Mouse (Mus musculus): ENCODE measurements at regions not wholly inside any gene's neighbourhood (a gene's known extent, or its start where the extent isn't known, plus 50 kb on each side); places are given as distances from the start of the nearest gene placed in this dataset.

GRCm38 (mm10) chr9:68340921-68341320, 312.7 kb upstream of the Rora start:
- TF ChIP-seq SIN3A (IDR thresholded peaks at IDR 0.05; ENCODE audit: low read length) (no peak), MAFK (IDR thresholded peaks at IDR 0.05; ENCODE audit: insufficient replicate concordance, low read length) (no peak), NELFE (IDR thresholded peaks at IDR 0.05; ENCODE audit: low read depth, low read length) (no peak), KAT2A (IDR thresholded peaks at IDR 0.05; ENCODE audit: insufficient replicate concordance, low read length) (no peak), MAX (IDR thresholded peaks at IDR 0.05; ENCODE audit: low read length) (no peak), CTCF (conservative IDR thresholded peaks at IDR 0.05 in 1 of 2, IDR thresholded peaks at IDR 0.05 in 1 of 2; ENCODE audit: low read depth in 2 of 2, low read length in 2 of 2) (no peak), GABPA (IDR thresholded peaks at IDR 0.05; ENCODE audit: insufficient replicate concordance, low read depth, low read length) (no peak), POLR2A (IDR thresholded peaks at IDR 0.05; ENCODE audit: low read depth, low read length) (no peak), E2F4 (IDR thresholded peaks at IDR 0.05; ENCODE audit: insufficient replicate concordance, low read depth, low read length) (no peak), EP300 (IDR thresholded peaks at IDR 0.05; ENCODE audit: low read length) (no peak), ZNF384 (IDR thresholded peaks at IDR 0.05; ENCODE audit: low read depth, low read length) (no peak), JUN (IDR thresholded peaks at IDR 0.05; ENCODE audit: insufficient read depth, low read depth, low read length) (no peak)
